Mouse (Mus musculus) C2C12 (cell line): ENCODE measurements around the gene Tesc. TPM values are rescaled to one million over a fixed set of nuclear protein-coding genes. Genes with fewer than 3 reads are reported as not detected.

Experiments
- H3K27me3 ChIP-seq: one replicate; pipeline ENCODE4 v1.6.1; 2011; ENCODE audit not compliant: control insufficient read depth, insufficient read depth, insufficient read length
- H3K36me3 ChIP-seq: one replicate; pipeline ENCODE4 v1.6.1; 2011; ENCODE audit not compliant: control insufficient read depth, insufficient read depth
- H3K4me3 ChIP-seq: one replicate; pipeline ENCODE4 v1.5.1; 2011; ENCODE audit warnings: mild to moderate bottlenecking, control low read depth; ENCODE audit not compliant: poor library complexity, insufficient read depth, severe bottlenecking
- H3K79me2 ChIP-seq: one replicate; pipeline ENCODE4 v1.6.1; 2011; ENCODE audit not compliant: control insufficient read depth, insufficient read depth
- H3K79me3 ChIP-seq: one replicate; pipeline ENCODE4 v1.6.1; 2011; ENCODE audit warnings: low read depth, control low read depth
- H3ac ChIP-seq: one replicate; pipeline ENCODE3; 2011; ENCODE audit warnings: low read depth; ENCODE audit not compliant: control insufficient read depth, insufficient read length
- CEBPB ChIP-seq: IDR thresholded peaks from one replicate; pipeline ENCODE4 v1.6.1; 2011; ENCODE audit warnings: low read depth, mild to moderate bottlenecking, control low read depth, moderate library complexity
- CTCF ChIP-seq: IDR thresholded peaks from one replicate; pipeline ENCODE4 v1.5.1; 2011; ENCODE audit not compliant: control insufficient read depth, insufficient read depth, insufficient read length
- FOSL1 ChIP-seq: IDR thresholded peaks from one replicate; pipeline ENCODE4 v1.8.0; 2011; ENCODE audit warnings: mild to moderate bottlenecking, low read length; ENCODE audit not compliant: poor library complexity, insufficient read depth, severe bottlenecking
- MAX ChIP-seq: IDR thresholded peaks from one replicate; pipeline ENCODE4 v1.6.1; 2011; ENCODE audit warnings: mild to moderate bottlenecking, control low read depth
- MYOD1 ChIP-seq: IDR thresholded peaks from one replicate; pipeline ENCODE4 v1.6.1; 2011; ENCODE audit warnings: low read depth; ENCODE audit not compliant: control insufficient read depth, insufficient read length
- MYOG ChIP-seq: IDR thresholded peaks from one replicate; pipeline ENCODE4 v1.6.1; 2011; ENCODE audit not compliant: control insufficient read depth, insufficient read length; ENCODE audit errors: extremely low read depth
- USF1 ChIP-seq: IDR thresholded peaks from one replicate; pipeline ENCODE4 v1.6.1; 2011; ENCODE audit warnings: low read depth, mild to moderate bottlenecking, control low read depth, moderate library complexity
- polyA plus RNA-seq: library from polyadenylated mRNA; unstranded; fragments of >200 nt; fragmentation: generic; extraction: Trizol; gene quantifications from one replicate; pipeline ENCODE4 v1.2.1, GENCODE M21; 2012; ENCODE audit warnings: missing spikeins

Tesc gene
- polyA plus RNA-seq, 1 experiment: 0.06 TPM

DNA sequence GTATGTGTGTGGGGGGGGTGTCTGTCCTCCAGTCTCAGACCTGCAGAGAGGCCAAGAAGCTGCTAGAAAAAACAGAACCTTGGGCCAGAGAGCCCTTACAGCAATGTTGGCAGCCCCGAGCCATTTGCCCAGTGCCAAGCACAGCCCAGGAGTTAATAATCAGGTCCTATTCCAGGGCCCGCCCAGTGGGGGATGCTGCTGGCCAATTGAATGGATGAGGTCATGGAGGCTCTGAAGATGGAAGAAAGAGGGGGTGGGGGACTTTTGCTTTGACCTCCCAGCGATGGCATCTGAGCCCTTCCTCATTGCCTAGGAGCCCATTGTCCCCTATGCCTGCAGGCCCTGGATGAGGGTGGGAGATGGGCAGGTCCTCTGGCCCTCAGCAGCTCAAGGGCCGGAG, 4.0 kb downstream of the Tesc start:
- H3K79me3 ChIP-seq: no peaks in the 10 kb centered on the region
- no peak overlapping the region for H3K4me3 ChIP-seq
- TF ChIP-seq FOSL1 (no peak), CEBPB (no peak), CTCF (no peak), MYOG (no peak), USF1 (no peak), MYOD1 (no peak), MAX (no peak)
- peaks cover 27% of the 10 kb centered on the region for H3K27me3 ChIP-seq
- H3K36me3 ChIP-seq: no peaks in the 10 kb centered on the region
- H3K79me2 ChIP-seq: no peaks in the 10 kb centered on the region
- no peak overlapping the region for H3ac ChIP-seq

DNA sequence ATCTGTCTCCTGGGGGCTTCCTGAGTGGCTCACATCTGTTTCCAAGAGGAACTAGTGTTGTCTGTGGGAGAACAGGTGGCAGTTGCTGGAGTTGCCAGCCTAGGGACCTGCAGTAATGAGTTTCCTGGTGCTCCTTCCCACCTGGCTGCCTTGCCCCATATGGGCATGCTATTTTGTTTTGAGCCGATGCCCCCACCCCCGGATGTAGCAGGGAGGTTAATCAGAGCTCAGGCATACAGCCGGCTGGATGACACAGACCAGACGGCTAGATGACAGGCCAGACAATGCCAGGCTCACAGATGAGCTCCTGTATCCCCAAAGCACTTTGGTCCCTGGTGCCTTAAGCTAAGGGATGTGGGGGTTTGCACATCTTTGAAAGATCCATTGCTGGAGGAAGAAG, 5.8 kb downstream of the Tesc start:
- Histone ChIP-seq H3ac (no peak overlapping the region), H3K27me3 (peaks cover 9% of the 10 kb centered on the region), H3K79me2 (no peaks in the 10 kb centered on the region), H3K36me3 (no peaks in the 10 kb centered on the region), H3K4me3 (no peak overlapping the region), H3K79me3 (no peaks in the 10 kb centered on the region)
- TF ChIP-seq CEBPB: no peak
- TF ChIP-seq MYOG: no peak
- TF ChIP-seq MAX: no peak
- no peak for TF ChIP-seq CTCF
- TF ChIP-seq FOSL1: no peak
- TF ChIP-seq USF1: no peak
- TF ChIP-seq MYOD1: no peak

DNA sequence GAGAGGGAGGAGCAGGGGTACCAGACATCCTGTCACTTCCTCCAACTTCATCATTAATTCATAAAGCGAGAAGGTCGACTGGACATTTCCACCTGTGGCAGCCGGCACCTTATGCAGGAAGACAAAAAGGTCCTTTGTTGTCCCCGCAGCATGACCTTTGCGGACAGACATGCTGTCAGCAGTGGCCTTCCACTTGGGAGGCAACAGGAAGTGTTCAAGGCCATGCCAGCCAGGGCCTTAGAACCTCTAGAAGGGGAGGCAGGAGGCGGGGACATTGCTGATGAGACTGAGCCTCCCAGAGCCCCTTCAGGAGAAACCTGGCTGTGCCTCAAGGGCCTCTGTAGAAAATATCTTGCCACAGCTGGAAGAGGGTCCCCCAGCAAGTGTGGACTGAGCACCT, 6.2 kb downstream of the Tesc start:
- Histone ChIP-seq H3K36me3 (no peaks in the 10 kb centered on the region), H3K27me3 (peaks cover 5% of the 10 kb centered on the region), H3K79me2 (no peaks in the 10 kb centered on the region), H3ac (no peak overlapping the region), H3K4me3 (no peak overlapping the region), H3K79me3 (no peaks in the 10 kb centered on the region)
- no peak for TF ChIP-seq MYOD1
- TF ChIP-seq CTCF: no peak
- TF ChIP-seq FOSL1: no peak
- no peak for TF ChIP-seq CEBPB
- TF ChIP-seq MYOG: no peak
- no peak for TF ChIP-seq USF1
- no peak for TF ChIP-seq MAX

DNA sequence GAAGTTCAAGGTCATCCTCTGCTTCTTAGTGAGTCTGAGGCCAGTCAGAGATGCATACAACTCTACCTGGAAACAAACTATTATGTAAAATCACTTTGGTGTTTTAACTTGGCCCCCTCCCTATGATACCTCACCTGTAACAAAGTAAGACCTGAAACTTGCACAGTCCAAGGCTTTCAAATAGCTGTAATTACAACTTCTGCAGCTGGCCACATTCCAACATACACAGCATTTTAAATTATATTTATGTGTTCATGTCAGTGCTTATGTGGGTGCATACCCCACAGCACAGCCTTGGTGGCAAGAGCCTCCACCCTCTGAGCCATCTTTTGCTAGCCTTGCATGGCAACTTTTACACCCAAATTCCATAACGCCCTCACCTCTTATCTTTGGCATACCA, 7.1 kb downstream of the Tesc start:
- Histone ChIP-seq H3K27me3 (no peaks in the 10 kb centered on the region), H3K36me3 (no peaks in the 10 kb centered on the region), H3K4me3 (no peak overlapping the region), H3K79me2 (no peaks in the 10 kb centered on the region), H3K79me3 (no peaks in the 10 kb centered on the region), H3ac (no peak overlapping the region)
- TF ChIP-seq MYOG (no peak), USF1 (no peak), CEBPB (no peak)

DNA sequence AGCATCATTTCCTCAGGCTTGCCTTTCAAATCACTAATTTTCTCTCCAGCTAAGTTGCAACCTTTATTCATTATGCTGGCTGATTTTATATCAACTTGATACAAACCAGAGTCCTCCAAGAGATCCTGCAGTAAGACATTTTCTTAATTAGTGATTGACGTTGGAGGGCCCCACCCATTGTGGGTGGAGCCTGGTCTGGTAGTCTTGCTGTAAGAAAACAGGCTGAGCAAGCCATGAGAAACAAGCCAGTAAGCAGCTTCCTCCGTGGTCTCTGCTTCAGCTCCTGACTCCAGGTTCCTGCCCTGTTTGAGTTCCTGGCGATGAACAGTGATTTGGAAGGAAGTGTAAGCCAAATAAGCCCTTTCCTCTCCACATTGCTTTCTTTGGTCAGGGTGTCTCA, 8.2 kb downstream of the Tesc start:
- no peak for TF ChIP-seq MAX
- TF ChIP-seq MYOG: no peak
- TF ChIP-seq CTCF: no peak
- TF ChIP-seq USF1: no peak
- no peak for TF ChIP-seq CEBPB
- TF ChIP-seq MYOD1: no peak
- H3K79me3 ChIP-seq: no peaks in the 10 kb centered on the region
- H3K36me3 ChIP-seq: no peaks in the 10 kb centered on the region
- no peak overlapping the region for H3ac ChIP-seq
- no peaks in the 10 kb centered on the region for H3K27me3 ChIP-seq
- no peak overlapping the region for H3K4me3 ChIP-seq
- H3K79me2 ChIP-seq: no peaks in the 10 kb centered on the region

DNA sequence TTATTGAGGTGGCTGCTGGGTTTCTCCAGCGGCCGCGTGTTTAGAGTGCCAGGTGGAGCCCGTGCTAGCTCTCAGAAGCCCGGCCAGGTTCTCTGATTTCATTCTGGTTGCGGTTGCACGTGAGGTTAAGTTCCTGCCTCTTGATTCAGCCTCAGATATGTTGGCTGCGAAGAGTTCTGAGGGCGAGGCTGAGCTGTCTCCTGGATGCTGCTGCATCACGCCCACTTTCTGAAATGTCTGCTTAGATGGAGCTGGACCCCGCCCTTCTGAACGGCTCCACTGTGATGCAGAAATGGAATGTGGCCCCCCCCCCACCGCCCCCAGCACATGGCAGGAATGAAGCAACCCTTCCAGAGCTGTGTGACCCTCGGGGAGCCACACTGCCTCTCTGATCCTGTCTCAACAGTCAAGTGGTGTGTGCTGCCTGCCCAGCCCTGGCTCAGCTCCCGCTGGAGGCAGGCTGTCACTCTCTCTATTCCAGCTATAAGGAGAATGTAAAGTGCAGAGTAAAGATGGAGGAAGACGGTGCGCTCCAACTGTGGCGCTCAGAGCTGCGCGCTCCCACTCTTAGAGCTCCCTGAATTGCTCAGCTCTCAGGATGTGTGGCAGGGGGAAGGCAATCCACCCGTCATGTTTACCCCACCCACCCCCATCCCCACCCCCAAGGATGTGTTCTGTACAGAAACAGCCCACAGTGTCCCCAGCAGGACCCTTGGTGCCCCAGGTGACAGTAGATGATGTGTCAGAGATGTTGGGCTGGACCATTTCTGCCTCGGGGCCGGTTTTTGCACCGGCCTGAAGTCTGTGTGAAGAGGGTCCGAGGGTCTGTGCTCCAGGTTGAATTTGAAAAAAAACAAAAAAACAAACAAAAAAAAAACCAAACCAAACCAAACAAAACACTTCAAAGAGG, 9.6 kb downstream of the Tesc start:
- no peaks in the 10 kb centered on the region for H3K27me3 ChIP-seq
- peak overlapping the region; percentile 6 for H3K4me3 ChIP-seq
- no peak overlapping the region for H3ac ChIP-seq
- TF ChIP-seq MAX (no peak), USF1 (no peak), MYOG (no peak), CEBPB (no peak), MYOD1 (no peak), CTCF (no peak), FOSL1 (no peak)
- no peaks in the 10 kb centered on the region for H3K36me3 ChIP-seq
- no peaks in the 10 kb centered on the region for H3K79me2 ChIP-seq
- H3K79me3 ChIP-seq: no peaks in the 10 kb centered on the region
